Mouse (Mus musculus): Measurements from ENCODE around the gene Smim7. TPM values are rescaled to one million over a fixed set of nuclear protein-coding genes. Genes with fewer than 3 reads are reported as not detected.

Gene Smim7
- polyA plus RNA-seq, 2 experiments: 75.6 to 115 TPM

DNA sequence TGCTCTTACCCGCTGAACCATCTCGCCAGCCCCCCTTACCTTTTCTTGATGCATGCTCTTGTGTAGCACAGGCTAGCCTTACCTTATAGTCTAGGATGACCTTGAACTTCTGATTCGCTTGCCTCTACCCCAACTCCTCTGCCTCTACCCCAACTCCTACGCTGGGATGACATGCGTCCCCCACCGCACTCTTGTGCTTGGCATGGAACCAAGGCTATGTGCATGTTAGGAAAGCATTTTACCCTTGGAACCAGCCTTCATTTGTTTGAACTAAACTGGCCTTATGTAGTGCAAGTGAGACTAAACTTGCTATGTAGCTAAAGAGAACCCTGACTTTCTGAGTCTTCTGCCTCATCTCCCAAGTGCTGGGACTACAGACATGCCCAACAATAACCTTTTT lies 5.0 kb upstream of the Smim7 start:
- Histone ChIP-seq H3K4me2 (replicated peaks; ENCODE audit: low read depth, low read length, severe bottlenecking) (no peak overlapping the region), H3K27me3 (ENCODE audit: control insufficient read depth, insufficient read depth, low read length) (no peaks in the 10 kb centered on the region), H3K9me3 (ENCODE audit: control insufficient read depth, low read length) (no peaks in the 10 kb centered on the region), H3K9ac (ENCODE audit: low read depth, low read length, severe bottlenecking) (no peak overlapping the region), H3K36me3 (ENCODE audit: control insufficient read depth, insufficient read depth, low read length) (no peaks in the 10 kb centered on the region), H3K4me3 (replicated peaks; ENCODE audit: low read length) (no peak overlapping the region), H3K27ac (replicated peaks; ENCODE audit: low read depth, low read length) (no peak overlapping the region), H3K4me1 (ENCODE audit: control insufficient read depth, insufficient read depth, low read length) (peaks cover 2% of the 10 kb centered on the region; the same call in 1 of the 2 replicates)
- no peak for TF ChIP-seq POLR2A (IDR thresholded peaks at IDR 0.05; ENCODE audit: borderline replicate concordance, extremely low read depth, insufficient read depth, insufficient read length)
- 93% methylated on average over 6 of the region's 6 CpGs for WGBS
- ATAC-seq (ENCODE audit: low FRiP score, low read depth): no peak
- DNase-seq (ENCODE audit: low spot score): no peak

- WGBS: 79% methylated on average over 6 of the region's 6 CpGs
- TF ChIP-seq POLR2A (IDR thresholded peaks at IDR 0.05; ENCODE audit: borderline replicate concordance, extremely low read depth, insufficient read depth, insufficient read length): no peak
- no peak overlapping the region for H3K4me2 ChIP-seq (replicated peaks; ENCODE audit: low read depth, low read length, severe bottlenecking)
Observed at GRCm38 (mm10) chr8:72573450-72573849, 2.6 kb upstream of the Smim7 start.

DNA sequence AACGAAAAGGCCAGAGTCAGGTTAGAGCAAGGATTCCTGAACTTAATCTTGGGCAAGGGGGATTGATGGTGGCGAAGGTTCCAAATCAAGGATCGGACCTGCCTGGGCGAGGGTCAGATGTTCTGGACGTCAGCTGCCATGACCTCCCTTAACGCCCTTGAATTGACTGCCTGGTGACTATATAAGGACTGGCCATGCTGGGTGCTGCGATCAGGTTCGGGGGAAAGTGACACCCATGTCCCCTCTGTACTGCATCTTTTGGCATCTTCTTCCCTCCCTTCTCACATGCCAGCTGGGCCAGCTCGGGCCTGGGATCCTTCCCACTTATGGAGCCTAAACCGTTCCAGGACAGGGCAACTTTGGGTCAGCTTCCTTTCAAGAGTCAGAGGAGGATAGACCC lies 1.6 kb upstream of the Smim7 start:
- peaks cover 20% of the 10 kb centered on the region for H3K36me3 ChIP-seq (ENCODE audit: control insufficient read depth, insufficient read depth, low read length)
- DNase-seq (ENCODE audit: low spot score) (no peak), ATAC-seq (ENCODE audit: low FRiP score, low read depth) (no peak)
- H3K4me2 ChIP-seq (replicated peaks; ENCODE audit: low read depth, low read length, severe bottlenecking): peak overlapping the region; percentile 50
- WGBS: 7% methylated on average over 10 of the region's 10 CpGs
- H3K9ac ChIP-seq (ENCODE audit: low read depth, low read length, severe bottlenecking): peak overlapping the region; percentile 59
- H3K9me3 ChIP-seq (ENCODE audit: control insufficient read depth, low read length): no peaks in the 10 kb centered on the region
- TF ChIP-seq POLR2A (IDR thresholded peaks at IDR 0.05; ENCODE audit: borderline replicate concordance, extremely low read depth, insufficient read depth, insufficient read length): no peak
- peak overlapping the region; percentile 66 for H3K4me3 ChIP-seq (replicated peaks; ENCODE audit: low read length)
- no peak overlapping the region for H3K27ac ChIP-seq (replicated peaks; ENCODE audit: low read depth, low read length)
- H3K4me1 ChIP-seq (ENCODE audit: control insufficient read depth, insufficient read depth, low read length): peaks cover 10% of the 10 kb centered on the region
- no peaks in the 10 kb centered on the region for H3K27me3 ChIP-seq (ENCODE audit: control insufficient read depth, insufficient read depth, low read length)

More at GRCm38 (mm10) chr8:72573450-72573849, 2.6 kb upstream of the Smim7 start:
- H3K27ac ChIP-seq (replicated peaks; ENCODE audit: low read depth, low read length): no peak overlapping the region
- H3K9me3 ChIP-seq (ENCODE audit: control insufficient read depth, low read length): no peaks in the 10 kb centered on the region
- H3K4me1 ChIP-seq (ENCODE audit: control insufficient read depth, insufficient read depth, low read length): peaks cover 10% of the 10 kb centered on the region
- peaks cover 11% of the 10 kb centered on the region for H3K36me3 ChIP-seq (ENCODE audit: control insufficient read depth, insufficient read depth, low read length)
- H3K4me3 ChIP-seq (replicated peaks; ENCODE audit: low read length): no peak overlapping the region
- H3K9ac ChIP-seq (ENCODE audit: low read depth, low read length, severe bottlenecking): no peak overlapping the region
- ATAC-seq (ENCODE audit: low FRiP score, low read depth) (no peak), DNase-seq (ENCODE audit: low spot score) (no peak)
- H3K27me3 ChIP-seq (ENCODE audit: control insufficient read depth, insufficient read depth, low read length): no peaks in the 10 kb centered on the region

DNA sequence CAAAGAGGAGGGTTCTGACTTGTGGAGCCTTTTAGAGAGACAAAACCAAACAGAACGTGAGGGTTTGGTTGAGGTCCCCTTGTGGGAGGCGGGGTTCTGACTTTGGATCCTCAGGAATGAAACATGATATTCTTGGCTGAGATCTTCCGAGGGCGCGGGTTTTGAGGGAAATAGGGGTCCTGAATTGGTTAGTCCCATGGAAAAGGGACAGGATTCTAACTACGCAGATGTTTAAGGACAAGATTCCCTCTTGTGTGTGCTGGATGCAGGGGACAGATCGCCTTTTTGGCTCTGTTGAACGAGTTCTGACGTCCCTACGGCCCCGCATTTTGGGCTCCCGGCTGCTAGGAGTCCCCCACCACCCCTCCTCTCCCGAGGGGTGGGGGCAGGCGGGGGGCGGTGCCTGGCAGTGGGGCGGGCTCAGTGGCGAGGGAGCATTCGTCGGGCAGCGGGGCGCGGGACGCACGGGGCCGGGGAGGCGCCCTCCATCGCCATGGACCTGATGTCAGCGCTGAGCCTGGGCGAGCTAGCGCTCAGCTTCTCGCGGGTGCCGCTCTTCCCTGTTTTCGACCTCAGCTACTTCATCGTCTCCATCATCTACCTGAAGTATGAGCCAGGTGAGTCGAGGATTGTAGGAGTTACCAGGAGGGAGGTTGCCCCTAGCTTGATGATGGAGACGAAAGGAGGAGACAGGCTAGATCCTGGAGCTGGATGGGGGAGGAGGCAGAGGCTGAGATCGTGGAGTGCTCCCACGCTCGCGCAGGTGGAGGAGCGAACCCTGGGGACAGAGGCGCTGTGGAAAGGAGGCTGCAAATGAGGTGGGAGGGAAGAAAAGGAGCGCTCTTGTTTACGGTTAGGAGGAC lies 954 bp upstream of the Smim7 start, which contains the start of gene Tmem38a:
TSS of gene Tmem38a (plus strand) at position 445 of the 863 bp plus-strand sequence.
- peaks cover 10% of the 10 kb centered on the region for H3K4me1 ChIP-seq (ENCODE audit: control insufficient read depth, insufficient read depth, low read length)
- H3K4me3 ChIP-seq (replicated peaks; ENCODE audit: low read length): peak within 1 kb of the TSS; percentile 66
- peak within 1 kb of the TSS; percentile 88 for H3K27ac ChIP-seq (replicated peaks; ENCODE audit: low read depth, low read length)
- no peaks in the 10 kb centered on the region for H3K27me3 ChIP-seq (ENCODE audit: control insufficient read depth, insufficient read depth, low read length)
- WGBS: under 1% methylated on average over 31 of the region's 45 CpGs
- no peaks in the 10 kb centered on the region for H3K9me3 ChIP-seq (ENCODE audit: control insufficient read depth, low read length)
- DNase-seq (ENCODE audit: low spot score): peak; percentile 70
- peak within 1 kb of the TSS; percentile 50 for H3K4me2 ChIP-seq (replicated peaks; ENCODE audit: low read depth, low read length, severe bottlenecking)
- peak within 1 kb of the TSS; percentile 59 for H3K9ac ChIP-seq (ENCODE audit: low read depth, low read length, severe bottlenecking)
- 0 out of 2 replicates have a peak, but pooled peaks have one; percentile 28 for TF ChIP-seq POLR2A (IDR thresholded peaks at IDR 0.05; ENCODE audit: borderline replicate concordance, extremely low read depth, insufficient read depth, insufficient read length)
- peaks cover 26% of the 10 kb centered on the region for H3K36me3 ChIP-seq (ENCODE audit: control insufficient read depth, insufficient read depth, low read length)
- peak; percentile 23 for ATAC-seq (ENCODE audit: low FRiP score, low read depth)

DNA sequence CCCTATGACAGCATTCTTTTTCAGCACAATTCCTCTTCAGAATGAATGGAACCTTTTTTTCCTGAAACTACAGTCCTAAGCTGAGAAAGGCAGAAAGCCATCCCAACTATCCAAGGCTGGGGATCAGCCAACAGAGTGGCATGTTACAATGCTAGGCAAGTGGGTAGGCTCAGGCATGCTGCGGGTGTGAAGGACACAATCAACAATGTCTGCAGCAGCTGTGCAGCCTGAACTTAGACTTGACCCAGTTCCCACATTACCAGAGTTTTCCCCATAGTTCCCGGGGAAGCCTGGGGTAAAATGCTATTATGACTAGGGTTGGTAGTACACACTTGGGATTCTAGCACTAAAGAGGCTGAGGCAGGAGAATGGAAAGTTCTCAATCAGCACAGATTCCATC lies 4.9 kb downstream of the Smim7 start:
- Histone ChIP-seq H3K4me2 (replicated peaks; ENCODE audit: low read depth, low read length, severe bottlenecking) (no peak overlapping the region), H3K36me3 (ENCODE audit: control insufficient read depth, insufficient read depth, low read length) (peaks cover 58% of the 10 kb centered on the region), H3K27me3 (ENCODE audit: control insufficient read depth, insufficient read depth, low read length) (no peaks in the 10 kb centered on the region), H3K4me1 (ENCODE audit: control insufficient read depth, insufficient read depth, low read length) (peaks cover 8% of the 10 kb centered on the region), H3K4me3 (replicated peaks; ENCODE audit: low read length) (no peak overlapping the region), H3K27ac (replicated peaks; ENCODE audit: low read depth, low read length) (no peak overlapping the region), H3K9me3 (ENCODE audit: control insufficient read depth, low read length) (no peaks in the 10 kb centered on the region), H3K9ac (ENCODE audit: low read depth, low read length, severe bottlenecking) (no peak overlapping the region)
- 92% methylated on average over 2 of the region's 2 CpGs for WGBS
- TF ChIP-seq POLR2A (IDR thresholded peaks at IDR 0.05; ENCODE audit: borderline replicate concordance, extremely low read depth, insufficient read depth, insufficient read length): no peak
- ATAC-seq (ENCODE audit: low FRiP score, low read depth) (no peak), DNase-seq (ENCODE audit: low spot score) (no peak)
